Mouse (Mus musculus) liver, embryonic 14.5 days (tissue): ENCODE results near the gene Rpl29.

Source experiments
- CTCF ChIP-seq: IDR thresholded peaks from 2 replicates; pipeline ENCODE4 v1.5.1; 2016; ENCODE audit warnings: antibody characterized with exemption, low read depth, control low read depth
- EP300 ChIP-seq: IDR thresholded peaks from 2 replicates; pipeline ENCODE4 v1.6.1; 2016; ENCODE audit warnings: antibody characterized with exemption, low read depth

DNA sequence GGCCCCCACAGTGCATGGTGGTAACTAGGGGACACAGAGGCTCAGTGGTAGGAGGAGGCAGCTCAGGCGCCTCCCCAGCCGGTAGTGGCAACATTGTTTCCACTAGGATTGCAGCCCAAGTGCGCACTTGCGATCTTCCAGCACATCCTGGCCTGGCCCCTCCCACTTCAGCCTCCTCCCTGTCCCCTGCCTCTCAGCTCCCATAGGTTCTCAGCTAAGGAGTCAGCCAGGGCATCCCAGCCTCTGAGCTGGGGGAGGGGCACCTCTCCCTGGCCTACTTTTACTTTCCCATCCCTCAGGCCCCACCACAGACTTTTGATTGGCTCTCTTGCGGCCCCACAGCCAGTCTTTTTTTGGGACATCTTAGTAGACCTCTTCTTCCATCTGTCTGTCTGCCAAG is 42.6 kb downstream of the Rpl29 start:
- no peak for TF ChIP-seq CTCF
- TF ChIP-seq EP300, result no peak
